Mouse (Mus musculus) heart, embryonic 13.5 days (tissue): ENCODE results near the gene Galnt18. TPM values are rescaled to one million over a fixed set of nuclear protein-coding genes. Genes with fewer than 3 reads are reported as not detected.

ENCODE experiments used
- ATAC-seq: fragments of 200-750 bp; cut with Nextera tagmentation; 2 replicates; pipeline ENCODE4 v1.8.0; 2017; ENCODE audit warnings: moderate TSS enrichment; ENCODE audit not compliant: insufficient number of reproducible peaks, low FRiP score, low TSS enrichment; ENCODE audit errors: extremely low read depth
- H3K27ac ChIP-seq: fragments of 300-500 bp; sonication (generic); replicated peaks from 2 replicates; pipeline ENCODE4 v1.5.1; 2015; ENCODE audit warnings: moderate library complexity, mild to moderate bottlenecking, inconsistent platforms
- H3K27me3 ChIP-seq: fragments of 300-500 bp; sonication (generic); replicated peaks from 2 replicates; pipeline ENCODE4 v1.6.1; 2015; ENCODE audit warnings: mild to moderate bottlenecking, inconsistent platforms
- H3K36me3 ChIP-seq: fragments of 300-500 bp; sonication (generic); 2 replicates; pipeline ENCODE4 v1.6.1; 2015; ENCODE audit warnings: mild to moderate bottlenecking, inconsistent platforms
- H3K4me1 ChIP-seq: fragments of 300-500 bp; sonication (generic); 2 replicates; pipeline ENCODE4 v1.6.1; 2015; ENCODE audit warnings: inconsistent platforms
- H3K4me2 ChIP-seq: fragments of 300-500 bp; sonication (generic); 2 replicates; pipeline ENCODE4 v1.6.1; 2015; ENCODE audit warnings: inconsistent platforms, mild to moderate bottlenecking, moderate library complexity
- H3K4me3 ChIP-seq: fragments of 300-500 bp; sonication (generic); 2 replicates; pipeline ENCODE4 v1.5.1; 2015; ENCODE audit warnings: moderate library complexity, mild to moderate bottlenecking, inconsistent platforms
- H3K9ac ChIP-seq: fragments of 300-500 bp; sonication (generic); 2 replicates; pipeline ENCODE4 v1.6.1; 2015; ENCODE audit warnings: inconsistent platforms, mild to moderate bottlenecking, moderate library complexity
- H3K9me3 ChIP-seq: fragments of 300-500 bp; sonication (generic); 2 replicates; pipeline ENCODE4 v1.6.1; 2016; ENCODE audit warnings: inconsistent platforms
- WGBS: fragments of 180-500 bp; shearing (Covaris S2); methylation state at CpG from one replicate; pipeline ENCODE4 v1.1.7; 2015; ENCODE audit warnings: mixed read lengths; 5-methylcytosine and 5-hydroxymethylcytosine counted together
- polyA plus RNA-seq: library from polyadenylated mRNA; unstranded; fragments of >200 nt; fragmentation: Nextera tagmentation; extraction: Ambion mirVana; gene quantifications from 2 replicates; pipeline ENCODE4 v1.2.1, GENCODE M21; 2015

Gene Galnt18
- polyA plus RNA-seq, 1 experiment from 2014 or later = 12.1 TPM

GRCm38 (mm10) chr7:111593680-111594079 is 186.1 kb downstream of the Galnt18 start:
- 72% methylated on average over 6 of the region's 6 CpGs for WGBS
- ATAC-seq = no peak
- H3K4me3 ChIP-seq = no peak overlapping the region

GRCm38 (mm10) chr7:111589506-111590125 is 190.2 kb downstream of the Galnt18 start:
- no peaks in the 10 kb centered on the region for H3K27me3 ChIP-seq
- 64% methylated on average over 5 of the region's 5 CpGs for WGBS
- no peak overlapping the region for H3K27ac ChIP-seq
- H3K36me3 ChIP-seq = no peaks in the 10 kb centered on the region
- no peak overlapping the region for H3K4me3 ChIP-seq
- H3K9ac ChIP-seq = no peak overlapping the region
- no peak for ATAC-seq
- H3K9me3 ChIP-seq = no peaks in the 10 kb centered on the region
- no peak overlapping the region for H3K4me2 ChIP-seq
- H3K4me1 ChIP-seq = peaks cover 21% of the 10 kb centered on the region

More at GRCm38 (mm10) chr7:111593680-111594079, 186.1 kb downstream of the Galnt18 start:
- Histone ChIP-seq H3K9me3 (no peaks in the 10 kb centered on the region), H3K36me3 (no peaks in the 10 kb centered on the region), H3K27me3 (peaks cover 13% of the 10 kb centered on the region; the same call in 1 of the 2 replicates), H3K9ac (no peak overlapping the region), H3K4me1 (peaks cover 10% of the 10 kb centered on the region), H3K27ac (no peak overlapping the region), H3K4me2 (0 out of 2 replicates have a peak overlapping the region, but pooled peaks have one; percentile 24)

GRCm38 (mm10) chr7:111588291-111588781 is 191.4 kb downstream of the Galnt18 start:
- no peak overlapping the region for H3K4me3 ChIP-seq
- no peak overlapping the region for H3K4me2 ChIP-seq
- H3K9me3 ChIP-seq = no peaks in the 10 kb centered on the region
- no peak overlapping the region for H3K9ac ChIP-seq
- H3K27ac ChIP-seq = no peak overlapping the region
- no peaks in the 10 kb centered on the region for H3K36me3 ChIP-seq
- H3K27me3 ChIP-seq = no peaks in the 10 kb centered on the region
- WGBS = 49% methylated on average over 4 of the region's 4 CpGs
- peaks cover 12% of the 10 kb centered on the region for H3K4me1 ChIP-seq
- no peak for ATAC-seq

- no peaks in the 10 kb centered on the region for H3K9me3 ChIP-seq
- no peak for ATAC-seq
- H3K4me2 ChIP-seq = no peak overlapping the region
- 64% methylated on average over 6 of the region's 6 CpGs for WGBS
- H3K27me3 ChIP-seq = no peaks in the 10 kb centered on the region
- peaks cover 6% of the 10 kb centered on the region for H3K4me1 ChIP-seq
- no peak overlapping the region for H3K27ac ChIP-seq
- H3K4me3 ChIP-seq = no peak overlapping the region
- H3K9ac ChIP-seq = no peak overlapping the region
- H3K36me3 ChIP-seq = no peaks in the 10 kb centered on the region
These were observed 199.2 kb downstream of the Galnt18 start for GRCm38 (mm10) chr7:111580547-111580946.

- no peak overlapping the region for H3K4me2 ChIP-seq
- H3K9me3 ChIP-seq = no peaks in the 10 kb centered on the region
- no peaks in the 10 kb centered on the region for H3K36me3 ChIP-seq
- ATAC-seq = no peak
- no peak overlapping the region for H3K9ac ChIP-seq
- 35% methylated on average over 2 of the region's 2 CpGs for WGBS
- peaks cover 18% of the 10 kb centered on the region for H3K4me1 ChIP-seq
- H3K4me3 ChIP-seq = no peak overlapping the region
- peaks cover 13% of the 10 kb centered on the region; the same call in 1 of the 2 replicates for H3K27me3 ChIP-seq
- no peak overlapping the region for H3K27ac ChIP-seq
These were observed 204.7 kb downstream of the Galnt18 start for GRCm38 (mm10) chr7:111575096-111575495.

- peaks cover 13% of the 10 kb centered on the region; the same call in 1 of the 2 replicates for H3K27me3 ChIP-seq
- peaks cover 15% of the 10 kb centered on the region for H3K4me1 ChIP-seq
- H3K27ac ChIP-seq = no peak overlapping the region
- no peaks in the 10 kb centered on the region for H3K36me3 ChIP-seq
- 72% methylated on average over 2 of the region's 2 CpGs for WGBS
- no peaks in the 10 kb centered on the region for H3K9me3 ChIP-seq
- no peak overlapping the region for H3K4me3 ChIP-seq
- H3K9ac ChIP-seq = no peak overlapping the region
- H3K4me2 ChIP-seq = no peak overlapping the region
- ATAC-seq = no peak
These were observed 207.4 kb downstream of the Galnt18 start for GRCm38 (mm10) chr7:111572336-111572735.

- H3K4me1 ChIP-seq = no peaks in the 10 kb centered on the region
- no peak for ATAC-seq
- H3K27me3 ChIP-seq = no peaks in the 10 kb centered on the region
- 80% methylated on average over 6 of the region's 6 CpGs for WGBS
- H3K9me3 ChIP-seq = peaks cover 5% of the 10 kb centered on the region
- H3K27ac ChIP-seq = no peak overlapping the region
- no peak overlapping the region for H3K9ac ChIP-seq
- H3K4me3 ChIP-seq = no peak overlapping the region
- no peaks in the 10 kb centered on the region for H3K36me3 ChIP-seq
- no peak overlapping the region for H3K4me2 ChIP-seq
These were observed 212.9 kb downstream of the Galnt18 start for GRCm38 (mm10) chr7:111566838-111567237.

GRCm38 (mm10) chr7:111563316-111564110 is 216.3 kb downstream of the Galnt18 start:
- H3K4me2 ChIP-seq = no peak overlapping the region

GRCm38 (mm10) chr7:111560097-111560496 is 219.7 kb downstream of the Galnt18 start:
- no peak for ATAC-seq
- WGBS = 69% methylated on average over 3 of the region's 3 CpGs
- H3K36me3 ChIP-seq = no peaks in the 10 kb centered on the region
- H3K4me2 ChIP-seq = no peak overlapping the region
- H3K9me3 ChIP-seq = peaks cover 11% of the 10 kb centered on the region
- H3K27ac ChIP-seq = no peak overlapping the region
- H3K9ac ChIP-seq = no peak overlapping the region
- H3K27me3 ChIP-seq = no peaks in the 10 kb centered on the region
- H3K4me1 ChIP-seq = no peaks in the 10 kb centered on the region
- H3K4me3 ChIP-seq = no peak overlapping the region

More at GRCm38 (mm10) chr7:111563316-111564110, 216.3 kb downstream of the Galnt18 start:
- Histone ChIP-seq H3K9ac (no peak overlapping the region), H3K27ac (no peak overlapping the region), H3K9me3 (peaks cover 11% of the 10 kb centered on the region), H3K27me3 (no peaks in the 10 kb centered on the region), H3K4me3 (no peak overlapping the region), H3K36me3 (no peaks in the 10 kb centered on the region), H3K4me1 (no peaks in the 10 kb centered on the region)
- 71% methylated on average over 9 of the region's 9 CpGs for WGBS
- ATAC-seq = no peak

- H3K27ac ChIP-seq = no peak overlapping the region
- peaks cover 6% of the 10 kb centered on the region for H3K9me3 ChIP-seq
- H3K4me2 ChIP-seq = no peak overlapping the region
- no peak for ATAC-seq
- H3K4me1 ChIP-seq = no peaks in the 10 kb centered on the region
- no peaks in the 10 kb centered on the region for H3K27me3 ChIP-seq
- no peak overlapping the region for H3K4me3 ChIP-seq
- H3K9ac ChIP-seq = no peak overlapping the region
- whole genome bisulfite sequencing = 39% methylated on average over 3 of the region's 3 CpGs
- no peaks in the 10 kb centered on the region for H3K36me3 ChIP-seq
These were observed 220.8 kb downstream of the Galnt18 start for GRCm38 (mm10) chr7:111559011-111559410.

- Histone ChIP-seq H3K4me3 (no peak overlapping the region), H3K9ac (no peak overlapping the region), H3K27ac (no peak overlapping the region), H3K4me2 (no peak overlapping the region), H3K9me3 (no peaks in the 10 kb centered on the region), H3K36me3 (peaks cover 8% of the 10 kb centered on the region; the same call in 1 of the 2 replicates), H3K4me1 (no peaks in the 10 kb centered on the region), H3K27me3 (no peaks in the 10 kb centered on the region)
- no peak for ATAC-seq
- 76% methylated on average over 1 of the region's 1 CpGs for WGBS
These were observed 228.8 kb downstream of the Galnt18 start for GRCm38 (mm10) chr7:111550987-111551386.
